Mouse (Mus musculus): ENCODE results near the gene Dnajc28. TPM values are rescaled to one million over a fixed set of nuclear protein-coding genes. Genes with fewer than 3 reads are reported as not detected.

The Dnajc28 gene
- polyA plus RNA-seq, 2 experiments from 2014 or later, result 1.6 to 2.9 TPM

GRCm38 (mm10) chr16:91632439-91632838 is 13.6 kb upstream of the Dnajc28 start:
- ATAC-seq, result no peak

- no peak for ATAC-seq
These were observed 11.8 kb upstream of the Dnajc28 start for GRCm38 (mm10) chr16:91630584-91630983.

GRCm38 (mm10) chr16:91629749-91630148 is 10.9 kb upstream of the Dnajc28 start:
- ATAC-seq, result no peak

- no peak for ATAC-seq
These were observed 9.8 kb upstream of the Dnajc28 start for GRCm38 (mm10) chr16:91628673-91629072.

- no peak for ATAC-seq
These were observed 9.0 kb upstream of the Dnajc28 start for GRCm38 (mm10) chr16:91627831-91628230.

- no peak for ATAC-seq
These were observed 4.2 kb upstream of the Dnajc28 start for GRCm38 (mm10) chr16:91623074-91623473.

- ATAC-seq, result no peak
These were observed 2.2 kb upstream of the Dnajc28 start for GRCm38 (mm10) chr16:91620991-91621390.

GRCm38 (mm10) chr16:91620185-91620584 is 1.4 kb upstream of the Dnajc28 start:
- ATAC-seq, result no peak

GRCm38 (mm10) chr16:91614552-91614951 is 4.3 kb downstream of the Dnajc28 start:
- no peak for ATAC-seq

- ATAC-seq, result no peak
These were observed 6.3 kb downstream of the Dnajc28 start for GRCm38 (mm10) chr16:91612525-91612924.

GRCm38 (mm10) chr16:91611248-91611647 is 7.6 kb downstream of the Dnajc28 start:
- ATAC-seq, result no peak

- no peak for ATAC-seq
These were observed 9.2 kb downstream of the Dnajc28 start for GRCm38 (mm10) chr16:91609501-91610245.

- no peak for ATAC-seq
These were observed 11.9 kb downstream of the Dnajc28 start for GRCm38 (mm10) chr16:91606958-91607357.

- ATAC-seq, result no peak
These were observed 13.7 kb downstream of the Dnajc28 start for GRCm38 (mm10) chr16:91605156-91605555.

GRCm38 (mm10) chr16:91601693-91602092 is 17.1 kb downstream of the Dnajc28 start:
- no peak for ATAC-seq

GRCm38 (mm10) chr16:91601081-91601480 is 17.7 kb downstream of the Dnajc28 start:
- ATAC-seq, result no peak

GRCm38 (mm10) chr16:91599242-91599641 is 19.6 kb downstream of the Dnajc28 start:
- no peak for ATAC-seq

- peak; percentile 91 for ATAC-seq
These were observed 21.2 kb downstream of the Dnajc28 start, which contains the start of gene Tmem50b for GRCm38 (mm10) chr16:91597672-91598010. TSS of gene Tmem50b (minus strand) at chr16:91597800.

- peak; percentile 15 for ATAC-seq
These were observed 21.8 kb downstream of the Dnajc28 start for GRCm38 (mm10) chr16:91596779-91597671.

GRCm38 (mm10) chr16:91596397-91596778 is 22.4 kb downstream of the Dnajc28 start:
- ATAC-seq, result peak; percentile 60

- ATAC-seq, result no peak
These were observed 23.8 kb downstream of the Dnajc28 start for GRCm38 (mm10) chr16:91595076-91595475.

- ATAC-seq, result no peak
These were observed 25.6 kb downstream of the Dnajc28 start for GRCm38 (mm10) chr16:91593262-91593661.

GRCm38 (mm10) chr16:91592162-91592561 is 26.7 kb downstream of the Dnajc28 start:
- no peak for ATAC-seq

- ATAC-seq, result no peak
These were observed 30.1 kb downstream of the Dnajc28 start for GRCm38 (mm10) chr16:91588703-91589102.

All from CD4-positive, CD25-positive, alpha-beta regulatory T cell, adult 4 months (primary cell).